ENCODE assay signal across 14 mouse cellular contexts in genomic region chr17:48451753-48452444, GRCm38 (mm10). TPM values are rescaled to one million over a fixed set of nuclear protein-coding genes. Genes with fewer than 3 reads are reported as not detected.
DNase-seq lines count a peak whose midpoint lies in the region; ATAC-seq lines count a peak whose summit lies in the region.
"Had no signal": no experiment of that assay in that cellular context is flagged by ENCODE, and none has a peak within 500 bp of the region (broad histone marks: within the 10 kb centered on the region; RNA-seq: fewer than 3 reads in every experiment).

No protein-coding gene starts in this region.

- DNase-seq in adrenal gland, postnatal 14 days, result peak; percentile 14
- no peak for DNase-seq in adrenal gland, postnatal 4 days (ENCODE audit: low spot score in 2 of 2)
- peak; percentile 49 for DNase-seq in retina, postnatal 1 day
- no peak for DNase-seq in retina, embryonic 14.5 days (ENCODE audit: low spot score)
- no peak for DNase-seq in thymus, adult 18-20 months
- DNase-seq in thymus, postnatal 10 days (ENCODE audit: low spot score in 2 of 2), result no peak
- DNase-seq: adrenal gland, postnatal 25 days; cerebellum, postnatal 25 days; right cerebral cortex, postnatal 25 days; thymus, postnatal 25 days had no signal

- no peak for ATAC-seq in intestine, embryonic 15.5 days
- ATAC-seq in megakaryocyte-erythroid progenitor cell, adult 5-6 weeks (replicated peaks; ENCODE audit: low FRiP score, low TSS enrichment, poor library complexity, severe bottlenecking), result peak; percentile 9

- H3K4me3 ChIP-seq in intestine, embryonic 15.5 days (replicated peaks), result no peak overlapping the region
- H3K4me3 ChIP-seq: limb, embryonic 15.5 days had no signal

- 0 out of 2 replicates have a peak overlapping the region, but pooled peaks have one; percentile 12 for H3K4me2 ChIP-seq in intestine, embryonic 15.5 days (replicated peaks)
- H3K4me2 ChIP-seq: limb, embryonic 15.5 days had no signal

- no peaks in the 10 kb centered on the region for H3K36me3 ChIP-seq in intestine, embryonic 15.5 days
- H3K36me3 ChIP-seq: limb, embryonic 15.5 days had no signal

- 57% methylated on average over 9 of the region's 9 CpGs for WGBS in intestine, embryonic 15.5 days

- no peaks in the 10 kb centered on the region for H3K9me3 ChIP-seq in intestine, embryonic 15.5 days
- H3K9me3 ChIP-seq: limb, embryonic 15.5 days had no signal

- no peak overlapping the region for H3K9ac ChIP-seq in intestine, embryonic 15.5 days
- H3K9ac ChIP-seq: limb, embryonic 15.5 days had no signal

- no peaks in the 10 kb centered on the region for H3K27me3 ChIP-seq in intestine, embryonic 15.5 days (replicated peaks)
- H3K27me3 ChIP-seq: limb, embryonic 15.5 days had no signal

- peaks cover 7% of the 10 kb centered on the region; the same call in 1 of the 2 replicates for H3K4me1 ChIP-seq in intestine, embryonic 15.5 days (replicated peaks)
- H3K4me1 ChIP-seq: limb, embryonic 15.5 days had no signal

- H3K27ac ChIP-seq in intestine, embryonic 15.5 days, result no peak overlapping the region; the same call in 1 of the 2 replicates
- H3K27ac ChIP-seq: limb, embryonic 15.5 days had no signal

RNA-seq across cellular contexts. Expression of gene Tspo2, which starts 0.6 kb away (rescaled TPM):
- 1.9 and 4.6 TPM in 2 replicates for total RNA-seq in adrenal gland, postnatal 14 days (2021)
- 1 to 10 TPM; 2.8 to 5.5 TPM for total RNA-seq in adrenal gland, postnatal 4 days (2021)
- 3.5 and 4.4 TPM in 2 replicates for polyA plus RNA-seq in intestine, embryonic 15.5 days (2015; fragmentation: Nextera tagmentation; extraction: Ambion mirVana)
- total RNA-seq in megakaryocyte-erythroid progenitor cell, adult 5-6 weeks (2014; fragmentation: Nextera tagmentation), result 192 and 203 TPM in 2 replicates
- 86.3 and 160 TPM in 2 replicates for total RNA-seq in megakaryocyte-erythroid progenitor cell, adult 5-6 weeks (2017)
- total RNA-seq: adrenal gland, postnatal 25 days; layer of hippocampus, postnatal 10 days had no signal

RNA-seq across cellular contexts. Expression of gene Unc5cl, which starts 2.8 kb away (rescaled TPM):
- total RNA-seq in adrenal gland, postnatal 14 days (2021), result 0.11 and 0.56 TPM in 2 replicates
- 1 to 10 TPM in 1 of 2 experiments, not detected in 1; 1.3 TPM for total RNA-seq in adrenal gland, postnatal 4 days (2021)
- 36.3 and 38.9 TPM in 2 replicates for polyA plus RNA-seq in intestine, embryonic 15.5 days (2015; fragmentation: Nextera tagmentation; extraction: Ambion mirVana)
- 4.2 and 7.1 TPM in 2 replicates for total RNA-seq in megakaryocyte-erythroid progenitor cell, adult 5-6 weeks (2014; fragmentation: Nextera tagmentation)
- total RNA-seq in megakaryocyte-erythroid progenitor cell, adult 5-6 weeks (2017), result 5.1 and 5.7 TPM in 2 replicates
- total RNA-seq: adrenal gland, postnatal 25 days had no signal

RNA-seq across cellular contexts. Expression of gene Apobec2, which starts 19.2 kb away (rescaled TPM):
- 2.3 and 3.0 TPM in 2 replicates for total RNA-seq in adrenal gland, postnatal 14 days (2021)
- total RNA-seq in adrenal gland, postnatal 4 days (2021), result 10 to 100 TPM in 1 of 2 experiments, 1 to 10 TPM in 1; 7.6 to 24.5 TPM
- 3.8 and 4.1 TPM in 2 replicates for polyA plus RNA-seq in intestine, embryonic 15.5 days (2015; fragmentation: Nextera tagmentation; extraction: Ambion mirVana)
- 1.7 TPM in 1 of 2 replicates, not detected in the other for total RNA-seq in megakaryocyte-erythroid progenitor cell, adult 5-6 weeks (2014; fragmentation: Nextera tagmentation)
- total RNA-seq in megakaryocyte-erythroid progenitor cell, adult 5-6 weeks (2017), result 0.30 TPM in 1 of 2 replicates, not detected in the other

RNA-seq across cellular contexts. Expression of gene Oard1, which starts 42.1 kb away (rescaled TPM):
- 18.7 and 22.9 TPM in 2 replicates for total RNA-seq in adrenal gland, postnatal 14 days (2021)
- total RNA-seq in adrenal gland, postnatal 4 days (2021), result 10 to 100 TPM; 25.6 to 26.9 TPM
- polyA plus RNA-seq in intestine, embryonic 15.5 days (2015; fragmentation: Nextera tagmentation; extraction: Ambion mirVana), result 72.8 and 73.2 TPM in 2 replicates
- 56.0 and 61.4 TPM in 2 replicates for total RNA-seq in megakaryocyte-erythroid progenitor cell, adult 5-6 weeks (2014; fragmentation: Nextera tagmentation)
- total RNA-seq in megakaryocyte-erythroid progenitor cell, adult 5-6 weeks (2017), result 76.9 and 90.2 TPM in 2 replicates

RNA-seq across cellular contexts. Expression of gene Nfya, which starts 42.2 kb away (rescaled TPM):
- total RNA-seq in adrenal gland, postnatal 14 days (2021), result 33.1 and 35.8 TPM in 2 replicates
- total RNA-seq in adrenal gland, postnatal 4 days (2021), result 10 to 100 TPM; 28.3 to 35.4 TPM
- 11.2 and 12.5 TPM in 2 replicates for polyA plus RNA-seq in intestine, embryonic 15.5 days (2015; fragmentation: Nextera tagmentation; extraction: Ambion mirVana)
- total RNA-seq in megakaryocyte-erythroid progenitor cell, adult 5-6 weeks (2014; fragmentation: Nextera tagmentation), result 89.3 and 113 TPM in 2 replicates
- 32.8 and 55.7 TPM in 2 replicates for total RNA-seq in megakaryocyte-erythroid progenitor cell, adult 5-6 weeks (2017)

Comparison
In these comparisons a context has a peak if more than half of its experiments do, and no peak if none do; other contexts are left out.
1. DNase-seq: peak in adrenal gland, postnatal 14 days (single experiment) and retina, postnatal 1 day (single experiment); none in adrenal gland, postnatal 4 days (0 of 2), retina, embryonic 14.5 days (single experiment), thymus, adult 18-20 months (0 of 2) and thymus, postnatal 10 days (0 of 2).
2. RNA of gene Tspo2, which starts 0.6 kb away (total RNA-seq): 86.3 to 203 TPM in megakaryocyte-erythroid progenitor cell, adult 5-6 weeks; 2.8 to 5.5 TPM in adrenal gland, postnatal 4 days and 1.9 to 4.6 TPM in adrenal gland, postnatal 14 days; every median in the first group is over 10 times any median in the second.